Mouse (Mus musculus): ENCODE results near the gene Pth1r. TPM values are rescaled to one million over a fixed set of nuclear protein-coding genes. Genes with fewer than 3 reads are reported as not detected.

Gene Pth1r
- polyA plus RNA-seq, 1 experiment from 2014 or later: 4.7 TPM

GRCm38 (mm10) chr9:110713389-110713788 is 33.6 kb downstream of the Pth1r start:
- no peak overlapping the region for H3K27ac ChIP-seq
- no peak overlapping the region for H3K4me2 ChIP-seq
- H3K36me3 ChIP-seq: peaks cover 34% of the 10 kb centered on the region
- DNase-seq: no peak
- H3K4me1 ChIP-seq (replicated peaks): peaks cover 13% of the 10 kb centered on the region
- no peaks in the 10 kb centered on the region for H3K27me3 ChIP-seq
- H3K9me3 ChIP-seq (replicated peaks): no peaks in the 10 kb centered on the region
- H3K9ac ChIP-seq: no peak overlapping the region
- H3K4me3 ChIP-seq (replicated peaks): no peak overlapping the region
- 57% methylated on average over 1 of the region's 1 CpGs for WGBS (ENCODE audit: insufficient replicate concordance)
- no peak for ATAC-seq (ENCODE audit: low read depth)

- no peak overlapping the region for H3K9ac ChIP-seq
- no peak overlapping the region for H3K4me2 ChIP-seq
- DNase-seq (no peak), ATAC-seq (ENCODE audit: low read depth) (no peak)
- peaks cover 36% of the 10 kb centered on the region for H3K36me3 ChIP-seq
- H3K4me1 ChIP-seq (replicated peaks): peaks cover 13% of the 10 kb centered on the region
- WGBS (ENCODE audit: insufficient replicate concordance): 81% methylated on average over 4 of the region's 4 CpGs
- no peak overlapping the region for H3K27ac ChIP-seq
- H3K9me3 ChIP-seq (replicated peaks): no peaks in the 10 kb centered on the region
- no peaks in the 10 kb centered on the region for H3K27me3 ChIP-seq
- no peak overlapping the region for H3K4me3 ChIP-seq (replicated peaks)
These were observed 34.4 kb downstream of the Pth1r start for GRCm38 (mm10) chr9:110712545-110712944.

- H3K27me3 ChIP-seq: no peaks in the 10 kb centered on the region
- H3K9me3 ChIP-seq (replicated peaks): no peaks in the 10 kb centered on the region
- no peak for ATAC-seq (ENCODE audit: low read depth)
- no peak overlapping the region for H3K9ac ChIP-seq
- 84% methylated on average over 6 of the region's 6 CpGs for WGBS (ENCODE audit: insufficient replicate concordance)
- peaks cover 36% of the 10 kb centered on the region for H3K36me3 ChIP-seq
- H3K4me3 ChIP-seq (replicated peaks): no peak overlapping the region
- peaks cover 13% of the 10 kb centered on the region for H3K4me1 ChIP-seq (replicated peaks)
- H3K4me2 ChIP-seq: no peak overlapping the region
- DNase-seq: no peak
- H3K27ac ChIP-seq: no peak overlapping the region
These were observed 34.9 kb downstream of the Pth1r start for GRCm38 (mm10) chr9:110711996-110712395.

GRCm38 (mm10) chr9:110711532-110711931 is 35.4 kb downstream of the Pth1r start:
- no peak for ATAC-seq (ENCODE audit: low read depth)
- peaks cover 36% of the 10 kb centered on the region for H3K36me3 ChIP-seq
- WGBS (ENCODE audit: insufficient replicate concordance): 93% methylated on average over 1 of the region's 1 CpGs

GRCm38 (mm10) chr9:110709640-110710258 is 37.2 kb downstream of the Pth1r start:
- DNase-seq (peak; percentile 56), ATAC-seq (ENCODE audit: low read depth) (peak; percentile 79)
- H3K4me2 ChIP-seq: peak overlapping the region; percentile 42
- H3K4me1 ChIP-seq (replicated peaks): peaks cover 20% of the 10 kb centered on the region
- H3K4me3 ChIP-seq (replicated peaks): peak overlapping the region; percentile 36
- H3K27ac ChIP-seq: peak overlapping the region; percentile 44; the same call in 1 of the 2 replicates
- H3K9me3 ChIP-seq (replicated peaks): no peaks in the 10 kb centered on the region
- peak overlapping the region; percentile 41; the same call in 1 of the 2 replicates for H3K9ac ChIP-seq
- WGBS (ENCODE audit: insufficient replicate concordance): 18% methylated on average over 5 of the region's 5 CpGs
- H3K36me3 ChIP-seq: peaks cover 36% of the 10 kb centered on the region
- no peaks in the 10 kb centered on the region for H3K27me3 ChIP-seq

More at GRCm38 (mm10) chr9:110711532-110711931, 35.4 kb downstream of the Pth1r start:
- no peak overlapping the region for H3K4me2 ChIP-seq
- H3K9ac ChIP-seq: no peak overlapping the region
- H3K27me3 ChIP-seq: no peaks in the 10 kb centered on the region
- no peaks in the 10 kb centered on the region for H3K9me3 ChIP-seq (replicated peaks)
- DNase-seq: no peak
- H3K27ac ChIP-seq: no peak overlapping the region
- no peak overlapping the region for H3K4me3 ChIP-seq (replicated peaks)
- peaks cover 15% of the 10 kb centered on the region for H3K4me1 ChIP-seq (replicated peaks)

- WGBS (ENCODE audit: insufficient replicate concordance): 58% methylated on average over 5 of the region's 5 CpGs
These were observed 40.2 kb downstream of the Pth1r start for GRCm38 (mm10) chr9:110706784-110707183.

GRCm38 (mm10) chr9:110703951-110704350 is 43.0 kb downstream of the Pth1r start:
- Histone ChIP-seq H3K9ac (no peak overlapping the region), H3K4me2 (no peak overlapping the region), H3K36me3 (peaks cover 19% of the 10 kb centered on the region; the same call in 1 of the 2 replicates), H3K27ac (peak overlapping the region; percentile 3; the same call in 1 of the 2 replicates), H3K4me1 (replicated peaks) (peaks cover 52% of the 10 kb centered on the region), H3K4me3 (replicated peaks) (no peak overlapping the region), H3K9me3 (replicated peaks) (no peaks in the 10 kb centered on the region), H3K27me3 (no peaks in the 10 kb centered on the region)
- 78% methylated on average over 6 of the region's 6 CpGs for WGBS (ENCODE audit: insufficient replicate concordance)
- ATAC-seq (ENCODE audit: low read depth) (no peak), DNase-seq (no peak)

More at GRCm38 (mm10) chr9:110706784-110707183, 40.2 kb downstream of the Pth1r start:
- Histone ChIP-seq H3K4me3 (replicated peaks) (no peak overlapping the region), H3K9ac (no peak overlapping the region), H3K36me3 (peaks cover 31% of the 10 kb centered on the region), H3K9me3 (replicated peaks) (no peaks in the 10 kb centered on the region), H3K27ac (no peak overlapping the region), H3K27me3 (no peaks in the 10 kb centered on the region), H3K4me1 (replicated peaks) (peaks cover 42% of the 10 kb centered on the region), H3K4me2 (no peak overlapping the region)
- no peak for DNase-seq
- ATAC-seq (ENCODE audit: low read depth): no peak

GRCm38 (mm10) chr9:110702848-110703247 is 44.1 kb downstream of the Pth1r start:
- 48% methylated on average over 1 of the region's 1 CpGs for WGBS (ENCODE audit: insufficient replicate concordance)
- DNase-seq (no peak), ATAC-seq (ENCODE audit: low read depth) (no peak)
- Histone ChIP-seq H3K27ac (no peak overlapping the region), H3K4me3 (replicated peaks) (no peak overlapping the region), H3K36me3 (peaks cover 14% of the 10 kb centered on the region; the same call in 1 of the 2 replicates), H3K27me3 (no peaks in the 10 kb centered on the region), H3K4me2 (no peak overlapping the region), H3K9ac (no peak overlapping the region), H3K4me1 (replicated peaks) (peaks cover 57% of the 10 kb centered on the region), H3K9me3 (replicated peaks) (no peaks in the 10 kb centered on the region)

- no peak overlapping the region for H3K4me3 ChIP-seq (replicated peaks)
- peaks cover 25% of the 10 kb centered on the region; the same call in 1 of the 2 replicates for H3K36me3 ChIP-seq
- WGBS (ENCODE audit: insufficient replicate concordance): 74% methylated on average over 11 of the region's 12 CpGs
- no peak overlapping the region for H3K4me2 ChIP-seq
- H3K27ac ChIP-seq: no peak overlapping the region
- peaks cover 58% of the 10 kb centered on the region for H3K4me1 ChIP-seq (replicated peaks)
- ATAC-seq (ENCODE audit: low read depth) (no peak), DNase-seq (no peak)
- no peaks in the 10 kb centered on the region for H3K27me3 ChIP-seq
- no peak overlapping the region for H3K9ac ChIP-seq
- H3K9me3 ChIP-seq (replicated peaks): no peaks in the 10 kb centered on the region
These were observed 45.6 kb downstream of the Pth1r start for GRCm38 (mm10) chr9:110701114-110702032.

GRCm38 (mm10) chr9:110699574-110699973 is 47.4 kb downstream of the Pth1r start:
- ATAC-seq (ENCODE audit: low read depth) (peak; percentile 97), DNase-seq (peak; percentile 28)
- Histone ChIP-seq H3K4me3 (replicated peaks) (no peak overlapping the region), H3K9ac (no peak overlapping the region), H3K27me3 (no peaks in the 10 kb centered on the region), H3K9me3 (replicated peaks) (no peaks in the 10 kb centered on the region), H3K36me3 (peaks cover 28% of the 10 kb centered on the region; the same call in 1 of the 2 replicates), H3K4me1 (replicated peaks) (peaks cover 53% of the 10 kb centered on the region), H3K4me2 (peak overlapping the region; percentile 16; the same call in 1 of the 2 replicates), H3K27ac (peak overlapping the region; percentile 60; the same call in 1 of the 2 replicates)
- 34% methylated on average over 3 of the region's 3 CpGs for WGBS (ENCODE audit: insufficient replicate concordance)

- H3K36me3 ChIP-seq: peaks cover 28% of the 10 kb centered on the region; the same call in 1 of the 2 replicates
- WGBS (ENCODE audit: insufficient replicate concordance): 75% methylated on average over 3 of the region's 3 CpGs
- DNase-seq (no peak), ATAC-seq (ENCODE audit: low read depth) (no peak)
- no peaks in the 10 kb centered on the region for H3K27me3 ChIP-seq
- no peak overlapping the region for H3K27ac ChIP-seq
- H3K9me3 ChIP-seq (replicated peaks): no peaks in the 10 kb centered on the region
- no peak overlapping the region for H3K4me2 ChIP-seq
- peaks cover 35% of the 10 kb centered on the region for H3K4me1 ChIP-seq (replicated peaks)
- H3K9ac ChIP-seq: no peak overlapping the region
- no peak overlapping the region for H3K4me3 ChIP-seq (replicated peaks)
These were observed 49.5 kb downstream of the Pth1r start for GRCm38 (mm10) chr9:110697465-110697864.
